Mouse (Mus musculus): ENCODE measurements around the gene Pole3. TPM values are rescaled to one million over a fixed set of nuclear protein-coding genes. Genes with fewer than 3 reads are reported as not detected.
"Not testable (repeated sequence)": the region's sequence is repeated elsewhere in the genome, so short reads cannot be mapped to it uniquely, and the experiment has no call there.

The Pole3 gene
- polyA plus RNA-seq, 1 experiment from 2014 or later: 75.3 TPM

DNA sequence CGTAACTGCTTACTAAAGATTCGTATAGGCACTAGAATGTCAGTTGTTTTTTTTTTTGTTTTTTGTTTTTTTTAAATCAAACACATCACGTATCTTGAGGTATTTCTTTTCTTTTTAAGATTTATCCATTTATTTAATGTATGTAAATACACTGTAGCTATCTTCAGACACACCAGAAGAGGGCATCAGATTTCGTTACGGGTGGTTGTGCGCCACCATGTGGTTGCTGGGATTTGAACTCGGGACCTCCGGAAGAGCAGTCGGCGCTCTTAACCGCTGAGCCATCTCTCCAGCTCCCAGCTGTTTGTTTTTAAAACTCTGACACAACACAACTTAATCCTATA lies 45.3 kb downstream of the Pole3 start:
- ATAC-seq (replicated peaks; ENCODE audit: low FRiP score, low TSS enrichment, low read depth); H3K36me3 ChIP-seq (ENCODE audit: control insufficient read depth, insufficient read depth, low read length); H3K4me1 ChIP-seq (replicated peaks; ENCODE audit: control insufficient read depth, insufficient read depth, low read length); H3K27me3 ChIP-seq (replicated peaks; ENCODE audit: control insufficient read depth, insufficient read depth, low read length); H3K9me3 ChIP-seq (ENCODE audit: control insufficient read depth, low read length); H3K27ac ChIP-seq (ENCODE audit: low read depth); DNase-seq (ENCODE audit: low spot score): not testable (repeated sequence)
- Histone ChIP-seq H3K4me3 (ENCODE audit: low read depth, low read length) (peak overlapping the region; percentile 47), H3K4me2 (ENCODE audit: low read length) (peak overlapping the region; percentile 71), H3K9ac (ENCODE audit: low read length) (peak overlapping the region; percentile 51)
- 13% methylated on average over 11 of the region's 11 CpGs for WGBS

DNA sequence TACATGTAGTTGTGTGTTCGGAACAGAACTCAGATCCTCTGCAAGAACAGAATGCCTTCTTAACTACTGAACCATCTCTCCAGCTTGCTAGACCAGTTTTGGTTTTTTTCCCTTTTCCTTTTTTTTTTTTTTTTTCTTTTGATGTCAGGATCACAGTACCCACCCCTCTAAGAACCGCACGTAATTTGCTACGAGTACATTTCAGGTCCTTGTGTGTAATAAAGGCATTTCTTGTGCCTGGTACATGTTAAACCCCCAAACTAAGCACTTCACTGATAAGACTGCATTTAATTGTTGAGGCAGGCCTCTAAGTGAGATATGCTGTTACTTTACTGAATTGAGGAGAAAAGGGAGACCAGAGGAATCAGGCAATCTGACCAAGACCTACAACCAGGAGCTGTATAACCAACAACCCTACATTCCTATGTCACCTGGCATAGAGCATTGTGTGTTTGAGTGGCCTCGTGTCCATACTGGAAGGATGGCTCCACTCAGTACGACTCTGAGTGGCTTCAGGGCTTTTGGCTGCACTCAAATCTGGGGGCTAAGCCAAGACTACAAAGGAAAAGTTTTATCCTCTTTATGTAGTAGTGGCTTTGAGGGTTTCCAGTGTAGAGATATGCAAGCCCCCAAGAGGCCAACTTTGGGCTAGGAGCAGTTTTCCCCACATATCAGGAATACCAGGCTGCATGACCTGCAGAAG lies 47.2 kb downstream of the Pole3 start:
- no peaks in the 10 kb centered on the region for H3K9me3 ChIP-seq (ENCODE audit: control insufficient read depth, low read length)
- no peak overlapping the region for H3K27ac ChIP-seq (ENCODE audit: low read depth)
- no peak overlapping the region for H3K4me2 ChIP-seq (ENCODE audit: low read length)
- DNase-seq (ENCODE audit: low spot score) (no peak), ATAC-seq (replicated peaks; ENCODE audit: low FRiP score, low TSS enrichment, low read depth) (no peak)
- no peak overlapping the region for H3K9ac ChIP-seq (ENCODE audit: low read length)
- whole genome bisulfite sequencing: 69% methylated on average over 6 of the region's 6 CpGs
- H3K36me3 ChIP-seq (ENCODE audit: control insufficient read depth, insufficient read depth, low read length): no peaks in the 10 kb centered on the region
- H3K27me3 ChIP-seq (replicated peaks; ENCODE audit: control insufficient read depth, insufficient read depth, low read length): no peaks in the 10 kb centered on the region
- no peak overlapping the region for H3K4me3 ChIP-seq (ENCODE audit: low read depth, low read length)
- no peaks in the 10 kb centered on the region for H3K4me1 ChIP-seq (replicated peaks; ENCODE audit: control insufficient read depth, insufficient read depth, low read length)

DNA sequence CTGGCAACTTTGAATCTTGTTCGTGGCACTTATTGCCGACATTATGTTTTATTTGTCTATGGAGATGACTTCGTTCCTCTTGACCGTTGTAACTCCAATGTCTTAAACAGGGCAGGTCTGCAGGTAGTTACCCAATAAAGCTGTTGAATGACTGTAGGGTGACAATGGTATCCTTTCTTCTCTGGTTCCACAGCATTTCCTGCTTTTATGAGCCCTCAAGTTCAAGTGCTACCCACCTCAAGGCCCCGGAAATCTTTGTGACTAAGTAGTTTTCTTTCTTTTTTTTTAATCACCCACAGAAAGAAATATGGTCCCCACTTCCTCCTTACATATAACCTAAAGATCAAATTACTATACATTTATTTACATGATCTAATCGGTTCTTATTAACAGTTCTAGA lies 49.1 kb downstream of the Pole3 start:
- no peak for ATAC-seq (replicated peaks; ENCODE audit: low FRiP score, low TSS enrichment, low read depth)

DNA sequence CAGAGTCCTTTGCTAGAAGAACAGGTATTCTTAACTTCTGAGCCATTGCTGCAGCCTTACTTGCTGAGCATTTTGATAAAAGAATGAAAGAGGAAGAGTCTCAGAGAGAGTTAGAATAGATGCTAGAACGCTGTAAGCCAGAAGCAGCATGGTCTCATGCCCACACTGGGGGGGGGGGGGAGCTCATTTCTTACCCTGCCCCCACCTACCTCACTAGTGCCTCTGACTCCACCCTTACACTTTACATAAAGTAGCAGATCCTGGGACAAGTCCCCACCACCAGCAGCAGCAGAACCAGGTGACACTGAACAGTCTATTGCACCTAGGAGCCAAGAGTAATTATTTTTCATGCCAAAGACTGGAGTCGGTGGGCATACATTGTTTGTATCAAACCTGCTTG lies 49.7 kb downstream of the Pole3 start:
- 78% methylated on average over 2 of the region's 2 CpGs for WGBS
- Histone ChIP-seq H3K4me3 (ENCODE audit: low read depth, low read length) (no peak overlapping the region), H3K9me3 (ENCODE audit: control insufficient read depth, low read length) (no peaks in the 10 kb centered on the region), H3K4me1 (replicated peaks; ENCODE audit: control insufficient read depth, insufficient read depth, low read length) (peaks cover 2% of the 10 kb centered on the region; the same call in 1 of the 2 replicates), H3K36me3 (ENCODE audit: control insufficient read depth, insufficient read depth, low read length) (no peaks in the 10 kb centered on the region), H3K9ac (ENCODE audit: low read length) (no peak overlapping the region), H3K27ac (ENCODE audit: low read depth) (no peak overlapping the region), H3K4me2 (ENCODE audit: low read length) (no peak overlapping the region), H3K27me3 (replicated peaks; ENCODE audit: control insufficient read depth, insufficient read depth, low read length) (no peaks in the 10 kb centered on the region)
- ATAC-seq (replicated peaks; ENCODE audit: low FRiP score, low TSS enrichment, low read depth) (no peak), DNase-seq (ENCODE audit: low spot score) (no peak)

More for the DNA sequence above, 49.1 kb downstream of the Pole3 start:
- Histone ChIP-seq H3K9ac (ENCODE audit: low read length) (no peak overlapping the region), H3K36me3 (ENCODE audit: control insufficient read depth, insufficient read depth, low read length) (no peaks in the 10 kb centered on the region), H3K4me2 (ENCODE audit: low read length) (no peak overlapping the region), H3K27me3 (replicated peaks; ENCODE audit: control insufficient read depth, insufficient read depth, low read length) (no peaks in the 10 kb centered on the region), H3K27ac (ENCODE audit: low read depth) (no peak overlapping the region), H3K4me1 (replicated peaks; ENCODE audit: control insufficient read depth, insufficient read depth, low read length) (no peaks in the 10 kb centered on the region), H3K9me3 (ENCODE audit: control insufficient read depth, low read length) (no peaks in the 10 kb centered on the region), H3K4me3 (ENCODE audit: low read depth, low read length) (no peak overlapping the region)
- DNase-seq (ENCODE audit: low spot score): no peak
- 77% methylated on average over 6 of the region's 6 CpGs for WGBS

Other genes with a start within 250 kb of the Pole3 start
- 26.3 and 27.8 TPM in 2 replicates for gene Fkbp15, start 164.5 kb downstream of the Pole3 start, polyA plus RNA-seq (2014; fragmentation: Nextera tagmentation; extraction: Ambion mirVana)
- gene Slc31a1, start 164.3 kb downstream of the Pole3 start, polyA plus RNA-seq (2014; fragmentation: Nextera tagmentation; extraction: Ambion mirVana): 56.0 and 59.2 TPM in 2 replicates
- gene Cdc26, start 116.4 kb downstream of the Pole3 start, polyA plus RNA-seq (2014; fragmentation: Nextera tagmentation; extraction: Ambion mirVana): 166 and 174 TPM in 2 replicates
- gene Prpf4, start 116.3 kb downstream of the Pole3 start, polyA plus RNA-seq (2014; fragmentation: Nextera tagmentation; extraction: Ambion mirVana): 25.7 and 26.7 TPM in 2 replicates
- not detected in 2 replicates for gene Rnf183, start 89.8 kb downstream of the Pole3 start, polyA plus RNA-seq (2014; fragmentation: Nextera tagmentation; extraction: Ambion mirVana)
- 12.0 and 13.1 TPM in 2 replicates for gene Wdr31, start 54.2 kb downstream of the Pole3 start, polyA plus RNA-seq (2014; fragmentation: Nextera tagmentation; extraction: Ambion mirVana)
- gene Bspry, start 45.0 kb downstream of the Pole3 start, polyA plus RNA-seq (2014; fragmentation: Nextera tagmentation; extraction: Ambion mirVana): 39.3 and 43.8 TPM in 2 replicates
- 29.4 and 32.4 TPM in 2 replicates for gene Hdhd3, start 21.6 kb downstream of the Pole3 start, polyA plus RNA-seq (2014; fragmentation: Nextera tagmentation; extraction: Ambion mirVana)
- 146 and 153 TPM in 2 replicates for gene Alad, start 5.2 kb downstream of the Pole3 start, polyA plus RNA-seq (2014; fragmentation: Nextera tagmentation; extraction: Ambion mirVana)
- 0.26 and 0.65 TPM in 2 replicates for gene 4933430I17Rik, start 301 bp upstream of the Pole3 start, polyA plus RNA-seq (2014; fragmentation: Nextera tagmentation; extraction: Ambion mirVana)
- 35.0 and 35.7 TPM in 2 replicates for gene Rgs3, start 34.8 kb upstream of the Pole3 start, polyA plus RNA-seq (2014; fragmentation: Nextera tagmentation; extraction: Ambion mirVana)

Measured in intestine, embryonic 14.5 days (tissue).